Mouse (Mus musculus): Measurements from ENCODE around the gene Kremen1.

Kremen1 gene

DNA sequence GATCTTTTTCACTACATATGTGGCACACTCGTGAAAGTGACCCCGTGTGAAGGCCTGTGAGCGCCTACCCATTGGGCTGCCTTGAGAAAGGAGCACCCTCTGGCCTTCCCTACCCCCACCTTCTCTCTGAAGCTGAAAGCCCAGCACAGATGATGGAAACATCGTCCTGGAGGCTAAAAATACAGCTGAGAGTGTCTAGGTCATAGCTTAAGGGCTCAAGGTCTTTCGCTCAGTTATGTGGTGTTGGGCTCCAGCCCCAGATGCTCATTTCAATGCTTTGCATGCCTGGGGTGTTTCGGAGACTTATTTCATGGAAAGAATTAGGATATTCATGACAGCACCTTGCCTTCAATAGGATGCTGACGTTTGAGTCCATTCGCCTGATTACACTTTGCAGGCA is 4.4 kb upstream of the Kremen1 start:
- DNase-seq (ENCODE audit: low spot score in 2 of 2) = no peak

DNA sequence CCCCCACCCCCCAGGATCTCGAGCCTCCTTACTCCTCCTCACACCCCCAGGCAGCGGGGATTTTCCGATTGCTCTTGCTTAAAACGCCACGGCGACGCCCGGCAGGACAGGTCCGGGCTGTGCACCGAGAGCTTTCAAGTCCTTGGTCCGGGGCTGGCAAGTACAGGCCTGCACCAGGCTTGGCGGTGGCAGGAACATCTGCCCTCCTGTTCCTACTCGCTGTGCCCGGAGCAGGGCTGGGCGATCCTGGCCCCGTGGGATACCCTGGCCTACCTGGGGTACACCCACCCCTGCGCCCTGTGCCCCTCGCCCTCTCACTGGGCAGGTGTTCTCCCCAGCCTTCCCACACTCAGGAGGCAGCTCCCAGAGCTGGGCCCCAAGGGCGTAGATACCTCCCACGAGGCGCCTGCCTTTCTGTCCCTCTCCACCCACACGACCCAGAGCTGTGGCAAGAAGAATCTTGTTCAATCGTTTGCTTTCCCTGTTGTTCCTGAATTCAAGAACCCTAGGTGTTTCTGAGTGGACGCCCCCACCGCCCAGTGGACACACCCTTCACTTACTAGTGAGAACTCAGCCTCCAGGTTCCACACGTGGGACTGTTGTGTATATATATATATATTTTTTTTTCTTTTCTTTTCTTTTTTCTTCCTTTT is 1.8 kb upstream of the Kremen1 start:
- DNase-seq (ENCODE audit: low spot score in 2 of 2) = peak in 1 of 2 experiments; percentile 64

DNA sequence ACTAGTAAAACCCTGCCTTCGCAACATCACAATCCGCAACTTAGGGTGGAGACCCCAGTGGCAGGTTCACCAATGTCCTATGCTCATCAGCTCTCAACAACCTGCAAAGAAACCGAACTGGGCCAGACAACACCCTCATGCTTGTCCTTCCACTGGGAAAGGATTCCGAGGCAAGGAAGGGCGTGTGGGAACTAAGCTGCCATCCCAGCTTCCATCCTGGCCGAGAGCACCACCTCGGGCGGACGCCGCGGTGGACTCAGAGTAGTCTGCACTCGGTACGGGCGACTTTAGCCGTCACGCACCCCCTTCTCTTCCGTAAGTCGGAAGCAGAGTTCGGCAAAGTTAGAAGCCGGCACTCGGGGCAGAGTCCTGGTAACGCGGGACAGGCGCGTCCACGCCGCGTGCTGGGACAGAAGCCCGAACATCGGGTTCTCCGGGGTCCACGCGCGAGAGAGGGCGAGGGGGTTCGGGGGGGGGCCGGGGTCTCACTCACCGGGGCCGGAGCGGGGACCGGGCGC is 357 bp downstream of the Kremen1 start:
- DNase-seq (ENCODE audit: low spot score in 2 of 2) = peak; percentile 36 to 75

DNA sequence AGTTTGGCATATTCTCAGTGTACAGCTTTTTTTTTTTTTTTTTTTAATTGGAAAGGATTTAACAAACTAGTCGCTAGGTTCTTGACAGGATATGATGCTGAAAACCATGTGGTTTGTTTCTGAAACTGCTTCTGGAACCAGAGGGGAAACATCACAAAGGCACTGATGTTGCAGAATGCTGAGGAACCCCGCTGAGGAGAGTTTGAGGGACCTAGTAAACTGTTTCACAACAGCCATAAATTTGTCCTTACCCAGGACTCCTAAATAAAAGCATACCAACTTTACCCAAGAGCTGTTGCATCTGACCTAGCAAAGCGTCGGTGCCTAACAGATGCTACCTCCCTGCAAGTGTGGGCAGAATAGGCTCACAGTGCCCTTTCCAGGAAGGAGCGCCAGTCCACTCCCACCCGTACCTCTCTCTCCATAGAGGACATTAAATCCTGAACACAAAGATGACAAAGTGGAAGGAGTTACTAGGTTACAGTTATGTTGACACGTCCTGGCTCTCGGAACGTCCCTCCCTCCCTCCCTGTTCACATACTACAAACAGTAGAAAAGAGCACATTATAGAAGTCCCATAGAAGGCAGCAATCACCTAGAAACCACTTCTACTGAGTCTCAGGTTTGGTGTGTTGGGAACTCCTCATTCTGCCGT is 1.3 kb downstream of the Kremen1 start:
- DNase-seq (ENCODE audit: low spot score in 2 of 2) = no peak

DNA sequence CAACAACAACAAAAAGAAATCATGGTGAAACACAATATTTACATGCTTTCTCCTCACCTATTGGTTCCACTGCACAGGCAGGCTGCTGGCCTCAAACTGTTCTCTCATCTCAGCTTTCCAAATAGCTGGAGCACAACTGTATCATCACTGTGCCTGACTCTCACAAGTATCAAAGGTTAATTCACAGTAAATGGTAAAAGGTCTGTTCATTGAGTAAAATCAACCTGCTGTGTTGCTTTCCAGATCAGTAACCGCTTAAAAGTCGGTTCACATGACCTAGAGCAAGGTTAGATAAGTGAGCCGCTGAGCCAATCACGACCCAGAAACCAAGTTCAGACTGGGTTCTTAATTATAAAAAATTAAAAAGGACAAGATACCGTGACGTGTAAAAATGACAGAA is 3.3 kb downstream of the Kremen1 start:
- DNase-seq (ENCODE audit: low spot score in 2 of 2) = no peak

DNA sequence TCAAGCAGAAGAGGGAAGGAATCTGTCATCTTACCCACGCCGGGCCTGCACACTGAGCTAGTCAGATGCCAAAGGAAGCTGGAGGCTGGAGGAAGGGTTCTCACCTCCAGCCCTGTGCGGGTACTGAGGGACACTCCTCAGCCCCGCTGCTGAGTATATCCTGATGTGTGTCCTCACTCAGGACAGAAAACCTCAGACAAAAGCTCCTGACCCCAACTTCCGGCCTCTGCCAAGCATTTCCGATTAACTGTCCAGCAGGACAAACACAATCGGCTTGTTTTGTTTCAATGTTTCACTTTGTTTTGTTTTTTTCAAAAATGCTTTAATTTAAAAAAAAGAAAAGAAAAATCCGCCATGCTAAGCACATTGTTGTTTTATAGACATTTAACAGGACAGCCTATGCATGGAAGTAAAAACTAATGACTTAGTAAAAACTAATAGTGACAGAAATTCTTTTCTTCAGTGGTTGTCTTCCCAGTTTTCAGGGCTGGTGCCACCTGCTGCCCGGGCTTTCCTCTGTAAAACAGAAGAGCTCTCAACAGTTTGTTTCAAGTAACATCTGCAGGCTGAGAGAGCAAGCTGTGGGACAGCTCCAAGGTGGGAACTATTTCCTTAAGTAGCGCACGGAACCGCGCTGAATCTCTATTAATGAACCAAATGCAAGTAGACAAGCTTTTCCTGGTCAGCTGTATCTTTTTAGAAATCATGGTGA is 4.1 kb downstream of the Kremen1 start:
- DNase-seq (ENCODE audit: low spot score in 2 of 2) = no peak

DNA sequence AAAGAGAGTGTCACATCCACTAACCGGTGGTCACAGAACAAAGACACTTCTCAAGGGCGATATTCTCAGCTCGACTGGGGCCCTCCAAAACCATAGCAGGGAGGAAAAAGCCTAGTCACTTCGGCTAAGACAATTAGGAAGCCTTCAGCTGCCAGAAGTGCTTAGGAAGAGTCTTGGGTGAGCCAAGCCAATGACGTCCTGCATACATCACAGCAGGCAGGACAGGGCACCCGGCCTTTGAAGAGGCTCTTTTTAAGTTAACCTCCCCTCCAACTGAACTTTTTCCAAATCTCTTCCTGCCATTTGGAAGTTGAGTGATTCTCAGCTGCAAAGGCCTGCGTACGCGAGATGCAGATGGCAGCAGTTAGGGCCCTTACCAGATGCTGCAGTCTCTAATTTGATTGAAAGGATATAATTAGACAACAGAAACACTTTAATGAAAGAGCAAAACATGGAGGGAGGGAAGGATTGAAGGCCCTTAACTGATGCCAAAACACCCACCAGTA is 5.8 kb downstream of the Kremen1 start:
- DNase-seq (ENCODE audit: low spot score in 2 of 2) = no peak

DNA sequence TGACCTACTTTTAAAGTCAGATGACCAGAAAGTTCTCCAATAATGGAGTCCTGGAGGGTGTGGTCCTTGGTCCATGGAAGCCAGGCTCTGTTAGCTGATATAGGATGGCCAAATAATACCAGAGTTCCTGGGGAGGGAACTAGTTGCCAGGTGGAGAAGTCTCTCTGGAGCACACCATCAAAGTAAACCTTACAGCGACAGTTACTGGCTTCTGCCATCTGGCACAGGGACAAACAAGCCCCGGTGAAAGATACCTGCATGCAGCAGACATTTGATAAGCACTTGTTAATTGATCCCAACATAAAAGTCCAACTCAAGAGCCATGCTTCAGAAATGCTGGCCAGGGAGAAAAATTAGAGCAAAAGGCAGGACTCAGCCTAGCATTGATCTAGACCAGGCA is 7.3 kb downstream of the Kremen1 start:
- DNase-seq (ENCODE audit: low spot score in 2 of 2) = no peak

DNA sequence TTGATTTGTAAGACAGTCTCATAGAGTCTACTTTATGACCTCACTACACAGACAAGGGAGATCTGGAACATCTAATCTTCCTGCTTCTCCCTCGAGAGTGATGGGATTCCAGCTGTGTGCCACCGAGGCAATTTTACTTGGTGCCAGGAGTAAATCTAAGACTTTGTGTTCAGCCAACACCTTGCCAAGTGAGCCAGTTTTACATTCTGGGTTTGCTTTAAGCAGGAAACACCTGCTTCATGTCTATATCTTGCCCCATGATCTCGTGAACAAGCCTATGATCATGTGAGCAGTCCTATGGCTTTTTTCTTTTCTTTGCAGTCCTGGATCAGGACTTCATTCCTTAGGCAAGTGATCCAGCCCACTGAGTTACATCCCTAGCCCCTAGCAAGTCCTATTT is 7.8 kb downstream of the Kremen1 start:
- DNase-seq (ENCODE audit: low spot score in 2 of 2) = no peak

DNA sequence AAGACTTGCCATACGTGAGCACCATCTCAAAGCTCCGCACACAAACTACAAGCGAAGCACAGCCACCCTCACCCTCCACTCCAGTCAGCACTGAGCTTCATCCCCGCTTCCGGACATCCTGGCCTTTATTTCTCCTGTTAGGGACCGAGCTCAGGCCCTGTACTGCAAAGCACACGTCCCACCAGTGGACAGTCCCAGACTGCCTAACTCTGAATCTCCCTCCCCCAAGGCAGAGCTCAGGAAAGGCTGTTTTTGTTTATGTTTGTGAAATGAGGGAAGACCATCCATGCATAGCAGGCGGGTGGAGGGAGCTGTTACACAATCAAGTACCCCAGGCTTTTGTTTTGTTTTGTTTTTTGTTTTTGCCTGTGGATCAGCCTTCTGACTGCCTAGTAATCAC is 8.6 kb downstream of the Kremen1 start:
- DNase-seq (ENCODE audit: low spot score in 2 of 2) = no peak

DNA sequence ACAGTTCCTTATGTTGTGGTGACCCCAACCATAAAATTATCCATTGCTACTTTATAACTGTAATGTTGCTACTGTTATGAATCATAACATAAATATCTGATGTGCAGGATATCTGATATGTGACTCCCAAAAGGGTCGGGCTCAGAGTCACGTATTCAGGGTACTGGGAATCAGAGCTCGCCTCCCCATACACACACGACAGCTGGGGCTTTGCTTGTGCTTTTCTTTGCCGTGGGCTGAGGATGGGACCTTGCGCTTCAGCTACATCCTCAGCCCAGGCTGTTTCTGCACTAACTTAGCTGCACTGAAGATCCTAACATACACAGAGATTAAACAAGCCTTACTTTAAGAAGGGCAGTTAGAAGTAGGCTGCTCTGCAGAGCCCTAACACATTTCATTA is 10.2 kb downstream of the Kremen1 start:
- no peak for DNase-seq (ENCODE audit: low spot score in 2 of 2)

DNA sequence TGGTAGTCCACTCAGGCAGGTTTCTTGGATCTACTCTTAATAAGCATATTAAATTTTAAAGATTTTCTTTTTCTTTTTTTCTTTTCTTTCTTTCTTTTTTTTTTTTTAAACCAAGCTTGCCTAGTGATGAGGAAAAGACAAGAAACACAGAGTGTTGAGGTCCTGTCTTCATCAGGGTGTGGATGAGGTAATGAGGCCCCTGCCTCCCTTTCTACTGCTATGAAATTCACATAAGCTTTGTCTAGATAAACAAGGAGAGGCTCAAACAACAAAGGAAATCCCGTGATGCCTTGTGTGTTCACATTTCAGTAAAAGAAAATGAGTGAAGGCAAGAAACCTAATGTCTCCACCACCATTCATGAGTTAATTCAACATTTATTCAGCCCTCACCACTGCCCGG is 13.2 kb downstream of the Kremen1 start:
- no peak for DNase-seq (ENCODE audit: low spot score in 2 of 2)

DNA sequence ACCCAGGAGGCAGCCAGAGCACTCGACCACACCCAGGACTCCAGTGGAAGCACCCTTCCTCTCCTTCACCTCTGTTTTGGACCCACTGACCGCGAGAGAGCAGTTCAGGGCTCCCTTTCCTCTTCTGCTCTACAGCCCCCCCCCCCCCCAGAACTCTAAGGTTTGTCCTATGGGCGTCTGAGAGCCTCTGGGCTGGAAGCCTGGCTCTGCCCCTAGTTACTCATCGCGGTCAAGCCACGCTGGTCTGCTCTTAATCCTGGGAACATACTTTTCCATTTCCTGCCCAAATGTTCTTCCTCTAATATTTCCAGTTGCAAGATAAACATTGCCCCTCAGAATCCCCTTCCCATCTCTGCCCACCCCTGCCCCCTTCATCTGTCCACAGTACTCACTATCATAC is 15.9 kb downstream of the Kremen1 start:
- no peak for DNase-seq (ENCODE audit: low spot score in 2 of 2)

DNA sequence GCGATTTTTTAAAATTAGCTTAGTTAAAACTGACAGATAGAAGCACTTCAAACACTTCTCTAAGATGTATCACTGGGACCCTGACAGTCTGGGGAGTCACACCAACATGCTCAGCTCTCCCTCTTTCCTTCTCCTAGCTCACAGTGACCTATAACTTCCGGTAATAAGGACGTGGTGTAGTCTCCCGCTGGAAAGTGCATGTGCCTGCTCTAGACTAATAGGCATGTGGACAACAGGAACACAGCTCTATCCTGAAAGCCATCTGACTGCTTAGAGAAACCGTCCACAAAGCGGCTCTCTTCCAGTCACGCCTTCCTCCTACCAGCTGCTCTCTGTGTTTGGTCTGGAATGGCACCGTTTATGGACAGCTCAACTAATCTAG is 16.6 kb downstream of the Kremen1 start:
- DNase-seq (ENCODE audit: low spot score in 2 of 2) = no peak

DNA sequence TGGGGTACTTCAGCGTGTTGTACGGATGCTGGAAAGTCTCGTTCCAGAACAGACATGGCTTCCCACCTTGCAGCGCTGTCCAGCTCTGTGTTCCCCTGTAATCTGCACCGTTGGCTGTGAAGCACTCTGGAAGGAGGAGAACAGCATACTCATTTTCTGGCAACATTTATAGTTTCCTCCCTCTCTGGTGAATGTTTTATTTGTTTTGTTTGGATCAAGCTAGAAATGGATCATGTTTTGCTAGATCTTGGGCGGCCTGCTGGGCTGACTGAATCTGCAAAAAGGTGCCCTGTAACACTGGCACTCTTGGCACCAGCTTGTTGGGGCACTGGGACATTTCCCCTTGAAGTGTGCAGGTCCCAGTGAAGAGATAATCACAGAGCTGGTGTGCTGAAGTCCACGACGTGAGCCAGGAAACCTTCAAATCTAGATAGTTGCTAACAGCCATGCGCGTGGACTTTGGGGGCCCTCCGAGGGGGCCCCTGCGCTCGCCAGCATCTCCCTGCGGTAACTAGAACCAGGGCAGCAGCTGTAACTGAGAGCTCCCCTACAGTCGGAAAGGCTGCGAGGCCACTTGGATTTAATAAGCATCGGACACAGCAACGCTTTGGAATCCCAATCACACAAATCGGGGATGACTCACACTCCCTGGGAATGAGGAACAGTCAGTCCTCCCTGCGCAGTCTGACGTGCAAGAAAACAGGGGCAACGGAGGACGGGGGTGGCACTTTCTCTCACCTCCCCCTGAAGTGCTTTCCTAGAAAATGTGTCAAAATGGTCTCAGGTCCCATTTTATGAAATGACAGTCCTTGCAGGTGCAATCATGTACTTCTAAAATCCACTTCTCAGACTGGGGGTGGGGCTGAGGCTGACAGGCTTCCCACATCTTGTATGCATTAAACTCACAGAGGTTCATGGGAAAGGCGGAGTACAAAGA is 17.3 kb downstream of the Kremen1 start:
- no peak for DNase-seq (ENCODE audit: low spot score in 2 of 2)

DNA sequence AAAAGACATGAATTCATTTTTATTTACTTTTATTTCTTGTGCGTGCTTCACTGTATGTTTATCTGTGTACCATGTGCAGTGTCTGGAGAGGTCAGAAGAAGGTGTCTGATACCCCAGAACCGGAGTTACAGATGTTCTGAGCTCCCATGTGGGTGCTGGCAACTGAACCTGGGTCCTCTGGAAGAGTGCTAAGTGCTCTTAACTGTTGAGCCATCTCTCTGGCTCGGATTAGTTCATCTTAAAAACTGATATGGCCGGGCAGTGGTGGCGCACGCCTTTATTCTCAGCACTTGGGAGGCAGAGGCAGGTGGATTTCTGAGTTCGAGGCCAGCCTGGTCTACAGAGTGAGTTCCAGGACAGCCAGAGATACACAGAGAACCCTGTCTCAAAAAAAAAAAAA is 18.1 kb downstream of the Kremen1 start:
- DNase-seq (ENCODE audit: low spot score in 2 of 2) = no peak

DNA sequence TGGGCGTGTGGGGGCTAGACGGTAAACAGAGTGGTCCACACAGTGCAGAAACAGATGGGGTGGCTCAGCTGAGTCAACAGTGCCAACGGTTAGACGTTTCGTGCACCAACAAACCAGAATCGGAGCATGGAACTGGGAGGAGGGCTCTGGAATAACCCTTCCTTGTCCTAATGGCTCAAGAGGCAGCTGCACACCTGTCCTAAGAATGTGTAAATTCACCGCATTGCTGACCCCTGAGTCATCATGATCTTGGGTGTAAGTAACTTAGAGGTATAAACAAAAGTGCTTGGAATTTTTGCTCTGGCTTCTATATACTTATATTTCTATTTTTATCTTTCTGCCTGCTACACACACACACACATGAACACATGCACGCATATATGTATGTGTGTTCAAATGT is 19.2 kb downstream of the Kremen1 start:
- DNase-seq (ENCODE audit: low spot score in 2 of 2) = no peak

DNA sequence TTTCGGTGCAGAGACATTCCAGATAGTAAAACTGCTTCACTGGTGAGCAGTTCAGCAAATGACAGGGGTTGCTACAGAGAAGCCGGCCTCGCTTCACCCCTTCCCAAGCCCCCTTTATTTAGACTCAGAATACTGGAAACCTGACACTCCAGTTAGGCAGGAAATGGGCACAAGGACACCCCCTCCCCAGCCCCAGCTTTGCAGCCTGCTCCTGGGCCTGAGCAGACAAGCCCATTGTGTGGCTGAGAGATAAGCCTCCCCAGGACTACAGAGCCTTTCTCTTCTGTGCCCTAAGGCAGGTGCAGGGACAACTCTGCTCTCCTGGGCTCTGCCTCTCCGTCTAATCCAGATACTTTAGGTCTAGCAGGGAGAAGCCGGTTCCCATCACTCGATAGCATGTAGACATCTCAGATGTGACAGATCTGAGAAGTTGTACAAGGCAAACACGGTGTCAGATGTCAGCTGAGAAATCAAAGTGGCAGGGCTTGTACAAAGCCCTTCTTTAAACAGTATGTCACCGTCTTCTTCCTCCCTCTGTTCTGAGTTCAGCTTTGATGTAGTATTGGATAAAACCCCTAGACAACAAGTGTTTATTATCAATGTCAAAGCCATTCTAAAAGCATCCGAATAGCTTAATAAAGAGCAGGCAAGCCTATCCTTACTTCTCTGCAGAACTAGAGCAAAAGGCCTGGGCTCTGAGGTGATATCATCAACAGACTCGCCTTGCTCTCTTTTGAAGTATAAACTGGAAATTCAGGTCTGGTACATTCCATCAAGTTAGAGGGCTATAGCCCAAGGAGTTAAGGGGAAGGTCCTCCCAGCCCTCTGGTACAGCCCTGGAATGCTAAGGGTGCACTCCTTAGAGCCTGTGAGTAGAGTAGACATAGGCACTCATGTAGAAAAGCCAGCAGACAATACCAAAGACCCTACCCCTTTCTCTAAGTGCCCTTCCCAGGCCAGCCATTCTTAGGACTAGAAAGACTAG is 21.4 kb downstream of the Kremen1 start:
- DNase-seq (ENCODE audit: low spot score in 2 of 2) = no peak

DNA sequence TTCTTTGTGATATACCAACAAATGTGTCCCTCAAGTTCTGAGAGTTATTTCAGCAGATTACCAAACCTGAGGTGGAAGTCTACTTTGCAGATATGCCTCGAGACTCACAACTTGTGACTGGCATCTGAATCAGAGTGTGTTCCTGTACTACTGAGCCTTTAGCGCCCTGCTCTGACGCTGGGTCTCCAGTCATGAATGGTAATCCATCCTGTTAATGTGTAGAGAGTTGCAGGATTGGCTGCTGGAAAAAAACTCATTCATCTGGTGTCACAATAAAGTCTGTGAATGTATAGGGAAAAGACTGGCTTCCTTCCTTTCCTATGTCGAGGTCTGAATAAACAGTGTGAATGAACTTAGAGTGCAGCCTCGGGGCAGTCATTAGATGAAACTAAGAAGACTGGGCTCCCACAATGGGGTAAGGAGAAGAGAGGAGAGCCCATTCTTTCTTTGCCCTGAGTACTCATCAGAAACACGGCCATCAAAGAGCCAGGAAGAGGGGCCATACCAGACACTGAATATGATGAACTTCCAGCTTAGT is 41.4 kb downstream of the Kremen1 start:
- no peak for DNase-seq (ENCODE audit: low spot score in 2 of 2)

DNA sequence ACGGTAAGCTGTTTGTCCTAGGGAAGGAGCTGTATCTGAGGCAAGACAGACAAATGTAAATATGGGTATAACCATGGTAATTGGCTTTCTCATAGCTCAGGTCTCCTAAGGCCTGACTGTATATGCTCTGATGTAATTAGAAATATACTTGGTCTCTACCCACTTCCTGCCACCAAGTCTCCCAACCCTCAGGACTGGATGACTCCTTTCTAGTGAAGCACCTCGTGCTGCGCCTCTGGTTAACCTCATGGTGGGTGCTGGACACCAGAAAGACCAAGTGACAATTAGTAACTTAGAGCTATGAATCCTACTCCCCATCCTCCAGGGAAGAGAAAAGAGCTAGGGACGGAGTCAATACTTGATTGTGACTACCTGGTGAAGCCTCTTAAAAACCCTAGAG is 42.0 kb downstream of the Kremen1 start:
- no peak for DNase-seq (ENCODE audit: low spot score in 2 of 2)
